Mouse (Mus musculus) cerebellum, adult 18-20 months (tissue): ENCODE measurements around the gene Ftsj3.

Experiments used
- DNase-seq, 2 experiments: peaks; one replicate each; pipeline ENCODE4 v3.0.0; 2021

Ftsj3 gene

DNA sequence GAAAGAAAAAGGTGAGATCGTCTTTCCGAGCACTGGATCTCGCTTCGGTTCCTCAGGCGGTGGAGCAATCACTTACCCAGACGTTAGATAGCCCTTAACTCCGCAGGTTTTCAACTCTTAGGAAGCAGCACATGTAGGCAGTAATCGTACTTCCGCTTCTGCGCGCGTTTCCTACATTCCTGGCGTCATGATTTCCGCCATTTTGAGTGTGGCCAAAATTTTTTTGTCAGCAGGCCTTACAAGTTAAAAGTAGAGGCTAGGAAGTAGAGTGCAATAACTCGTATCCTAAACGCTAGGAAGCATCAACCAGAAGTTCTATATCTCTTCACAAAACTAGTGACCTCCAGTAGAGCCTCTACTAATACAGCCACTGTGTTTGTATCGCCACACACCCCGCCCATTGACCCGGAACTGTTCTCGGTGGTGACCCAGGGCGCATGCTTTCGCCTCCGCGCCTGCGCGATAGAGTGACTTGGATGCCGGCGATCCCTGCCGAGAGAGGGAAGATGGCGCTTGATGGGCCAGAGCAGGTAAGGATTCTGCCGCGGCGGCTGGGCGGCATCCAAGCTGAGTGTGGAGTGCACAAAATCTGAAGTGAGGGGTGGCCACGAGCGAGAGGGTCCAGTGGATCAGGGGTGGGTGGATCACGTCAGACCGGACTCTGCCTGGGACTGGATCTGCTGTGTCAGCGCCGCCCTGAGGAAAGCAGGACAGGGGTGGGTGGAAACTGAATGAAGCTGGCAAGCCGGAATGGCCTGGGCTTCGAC, at the start of gene Ftsj3, which contains the start of gene Psmc5:
TSS of gene Ftsj3 (minus strand) at position 395 of the 767 bp plus-strand sequence.
TSS of gene Psmc5 (plus strand) at position 470 of the 767 bp plus-strand sequence.
- DNase-seq: peak; percentile 98 to 99

DNA sequence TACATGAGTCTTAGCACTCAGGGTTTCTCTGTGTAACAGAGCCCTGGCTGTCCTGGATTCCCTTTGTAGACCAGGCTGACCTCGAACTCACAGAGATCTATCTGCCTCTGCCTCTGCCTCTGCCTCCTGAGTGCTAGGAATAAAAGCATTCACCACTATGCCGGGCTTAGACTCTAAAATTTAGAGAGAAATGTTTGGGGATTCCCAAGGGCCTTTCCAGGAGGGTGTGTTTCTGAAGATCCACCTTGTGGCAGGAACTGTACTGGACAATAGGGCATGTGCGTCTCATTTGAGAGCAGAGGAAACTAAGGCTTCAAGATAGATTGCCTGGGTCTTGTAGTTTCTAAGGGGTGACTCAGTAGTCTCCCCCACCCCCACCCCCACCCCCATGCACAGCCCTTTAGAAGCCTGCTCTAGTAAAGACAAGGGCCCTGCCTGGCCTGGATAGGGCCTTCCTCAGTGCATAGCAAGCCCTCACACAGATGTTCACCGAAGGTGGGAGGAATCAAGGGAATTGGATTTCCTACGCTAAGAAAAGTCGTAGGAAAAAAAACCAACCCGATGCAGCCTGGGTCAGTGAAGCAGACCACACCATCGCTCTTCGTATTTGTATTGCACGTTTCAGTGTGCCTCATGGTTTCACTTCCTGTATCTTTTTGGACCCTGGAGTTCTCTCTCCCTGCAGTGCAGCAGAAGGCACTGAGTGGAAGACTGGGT, 49.6 kb upstream of the Ftsj3 start:
- no peak for DNase-seq

DNA sequence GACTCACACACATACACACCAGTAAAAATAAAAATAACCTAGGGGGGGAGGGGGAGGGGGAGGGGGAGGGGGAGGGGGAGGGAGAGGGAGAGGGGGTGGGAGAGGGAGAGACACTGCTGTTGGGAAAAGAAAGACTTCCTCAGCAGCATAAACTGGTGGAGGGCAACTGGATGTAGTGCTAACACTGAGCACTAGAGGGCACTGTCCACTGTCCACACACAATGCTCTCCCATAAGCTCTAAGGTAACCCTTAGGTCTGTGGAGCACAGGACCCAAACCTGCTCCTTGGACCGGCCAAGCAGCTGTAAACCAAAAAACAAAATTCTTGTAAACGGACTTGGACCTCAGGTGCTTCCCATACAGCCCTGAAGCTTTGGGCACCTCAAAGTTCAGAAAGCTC, 46.8 kb upstream of the Ftsj3 start:
- peak; percentile 66 to 76 for DNase-seq

DNA sequence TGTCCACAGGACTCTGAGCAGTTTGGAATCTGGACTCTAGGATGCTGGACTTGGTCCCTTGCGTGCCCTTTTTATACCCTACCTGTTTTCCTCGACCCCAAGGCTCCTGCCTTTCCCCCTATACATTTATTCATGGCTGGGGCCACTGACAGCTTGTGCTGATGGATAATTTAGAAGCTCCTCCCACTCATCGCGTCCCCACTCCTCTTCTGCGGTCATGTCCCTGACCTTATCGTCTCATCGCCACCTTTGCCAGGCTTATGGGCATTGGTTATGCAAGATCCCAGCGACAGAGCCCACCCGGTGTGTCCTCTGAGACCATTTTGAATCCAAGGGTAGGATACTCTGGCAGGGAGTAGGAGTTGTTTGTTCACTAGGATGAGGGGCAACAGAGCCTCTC, 45.9 kb upstream of the Ftsj3 start, which contains the start of gene Gh:
TSS of gene Gh (minus strand) at position 101 of the 400 bp plus-strand sequence.
- no peak for DNase-seq

DNA sequence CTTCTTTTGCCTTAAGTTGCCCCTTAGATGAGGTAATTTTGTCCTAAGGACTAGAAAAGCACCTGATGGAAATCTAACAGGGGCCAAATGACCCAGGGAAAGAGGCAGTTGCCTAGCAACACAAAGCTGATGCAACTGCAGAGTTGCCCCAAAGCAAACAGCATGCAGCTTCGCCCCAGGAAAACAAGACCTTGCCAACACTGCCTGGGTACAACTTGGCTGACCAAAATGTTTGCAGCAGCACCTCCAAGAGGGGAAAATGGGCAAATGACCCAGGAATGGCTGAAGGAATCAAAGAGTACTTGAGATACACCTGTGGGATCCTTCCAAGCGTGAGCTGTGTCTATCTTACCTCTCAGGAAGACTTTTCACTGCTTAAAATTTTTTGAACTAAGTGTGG, 36.0 kb upstream of the Ftsj3 start:
- peak; percentile 84 to 91 for DNase-seq

DNA sequence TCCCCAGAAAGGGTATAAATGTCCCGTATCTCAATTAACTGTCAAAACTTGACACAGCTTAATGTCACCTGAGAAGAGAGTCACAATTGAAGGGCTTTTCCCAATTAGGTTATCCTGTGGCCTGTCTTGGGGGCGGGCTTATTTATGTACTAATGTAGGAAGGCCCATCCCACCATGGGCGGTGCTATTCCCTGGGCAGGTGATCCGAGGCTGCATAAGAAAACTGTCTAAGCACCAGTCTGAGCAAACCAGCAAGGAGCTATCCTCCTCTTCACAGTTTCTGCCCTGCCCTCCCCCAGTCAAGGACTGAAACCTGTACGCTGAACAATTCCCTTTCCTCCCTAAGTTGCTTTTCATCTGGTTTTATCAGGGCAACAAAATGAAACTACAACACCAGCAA, 34.5 kb upstream of the Ftsj3 start:
- DNase-seq: no peak

DNA sequence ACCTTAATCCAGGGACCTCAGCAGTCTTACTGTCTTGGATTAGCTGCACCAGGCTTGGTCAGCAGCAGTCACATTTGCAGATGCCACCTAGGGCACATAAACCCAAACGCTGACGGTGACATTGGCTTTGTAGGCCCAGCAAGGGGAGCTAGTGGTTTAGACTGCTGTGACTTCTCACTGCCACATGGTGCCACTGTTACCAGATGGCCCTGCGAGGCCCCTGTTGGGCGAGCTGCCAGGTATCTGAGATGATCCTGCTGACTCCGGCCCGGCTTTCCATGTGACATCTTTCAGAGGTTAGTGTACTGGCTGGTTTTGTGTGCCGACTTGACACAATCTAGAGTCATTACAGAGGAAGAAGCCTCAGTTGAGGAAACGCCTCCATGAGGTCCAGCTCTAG, 33.5 kb upstream of the Ftsj3 start:
- peak; percentile 91 to 94 for DNase-seq

DNA sequence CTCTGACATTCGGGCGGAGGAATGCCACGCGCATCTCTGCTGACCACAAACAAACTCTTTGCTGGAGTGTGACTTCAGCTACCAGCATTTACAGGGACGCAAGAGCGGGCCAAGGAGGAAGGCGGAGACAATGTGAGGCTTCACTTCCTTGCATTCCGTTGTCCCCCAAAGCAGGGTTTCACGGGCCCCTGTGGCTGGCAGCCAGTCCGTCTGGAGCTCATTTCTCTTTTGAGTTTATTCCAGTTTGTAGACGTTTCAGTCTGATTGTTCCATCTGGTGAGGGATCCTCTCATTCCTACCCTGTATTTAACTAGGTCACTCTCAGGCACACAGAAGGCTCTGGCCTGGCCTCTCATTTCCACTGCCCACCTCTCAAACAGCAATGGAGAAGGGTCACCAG, 31.1 kb upstream of the Ftsj3 start:
- DNase-seq: peak; percentile 82 to 85

DNA sequence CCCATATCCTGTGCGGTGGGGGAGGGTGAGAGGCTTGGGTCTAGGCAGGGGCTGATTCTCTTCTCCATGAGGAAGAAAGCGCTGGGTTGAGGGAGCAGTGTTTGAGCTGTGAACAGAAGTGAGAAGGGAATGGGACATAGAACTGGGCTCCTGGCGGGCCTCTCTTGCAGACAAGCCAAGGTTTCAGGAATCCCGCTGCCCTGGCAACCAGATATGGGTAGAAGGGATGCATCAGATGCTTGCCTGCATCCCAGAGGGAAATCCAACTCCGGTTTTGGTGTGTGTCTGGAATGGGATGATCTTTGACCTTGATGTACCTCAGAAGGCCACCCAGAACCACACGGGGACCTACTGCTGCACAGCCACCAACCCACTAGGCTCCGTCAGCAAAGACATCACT, 30.3 kb upstream of the Ftsj3 start:
- peak; percentile 49 to 53 for DNase-seq

DNA sequence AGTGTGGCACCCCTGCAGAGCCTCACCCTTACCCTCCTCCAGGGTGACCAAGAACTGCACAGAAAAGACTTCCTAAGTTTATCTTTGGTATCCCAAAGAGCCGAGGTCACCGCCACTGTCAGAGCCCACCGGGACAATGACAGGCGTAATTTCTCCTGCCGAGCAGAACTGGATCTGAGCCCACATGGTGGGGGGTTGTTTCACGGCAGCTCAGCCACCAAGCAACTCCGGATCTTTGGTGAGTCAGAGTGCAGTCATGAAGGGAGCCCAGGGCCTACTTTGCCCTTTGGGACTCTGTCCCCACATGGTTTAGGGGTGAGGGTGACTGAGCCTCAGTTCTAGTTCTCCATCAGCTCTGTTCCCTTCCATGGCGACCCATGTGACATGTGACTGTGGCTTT, 28.2 kb upstream of the Ftsj3 start:
- peak in 1 of 2 experiments; percentile 28 for DNase-seq

DNA sequence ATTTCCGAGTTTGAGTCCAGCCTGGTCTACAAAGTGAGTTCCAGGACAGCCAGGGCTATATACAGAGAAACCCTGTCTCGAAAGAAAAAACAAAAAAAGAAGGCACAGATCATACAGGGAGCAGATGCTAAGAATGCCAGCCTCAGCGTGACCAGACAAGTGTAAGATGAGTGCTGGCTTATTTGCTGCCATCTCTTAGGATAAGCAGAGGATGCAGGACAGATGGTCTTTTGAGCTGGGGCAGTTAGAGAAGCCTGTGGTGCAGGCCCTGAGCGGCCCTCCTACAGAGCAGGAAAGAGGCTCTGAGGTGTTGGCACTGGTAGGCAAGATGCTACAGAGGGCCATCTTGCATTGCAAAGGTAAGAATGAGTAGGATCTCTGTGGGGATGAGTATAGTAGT, 27.5 kb upstream of the Ftsj3 start:
- DNase-seq: peak; percentile 52 to 54

DNA sequence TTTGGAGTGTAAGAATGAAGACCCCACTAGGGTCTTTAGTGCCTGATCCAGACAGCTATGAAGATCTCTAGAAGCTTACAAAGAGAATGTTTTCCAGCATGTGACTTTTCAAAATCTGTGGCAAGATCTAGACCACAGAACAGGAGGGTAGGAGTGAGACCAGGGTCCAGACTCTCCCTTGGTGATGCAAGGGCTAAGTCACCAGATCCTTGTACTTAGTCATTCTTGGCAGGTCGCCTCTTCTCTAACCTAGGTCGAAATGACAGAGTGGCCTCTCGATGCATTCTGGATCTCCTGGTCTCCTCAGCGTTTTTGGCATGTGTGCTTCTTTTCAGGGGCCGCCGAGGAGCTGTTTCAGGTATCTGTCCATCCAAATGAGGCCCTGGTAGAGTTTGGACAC, 26.6 kb upstream of the Ftsj3 start:
- no peak for DNase-seq

DNA sequence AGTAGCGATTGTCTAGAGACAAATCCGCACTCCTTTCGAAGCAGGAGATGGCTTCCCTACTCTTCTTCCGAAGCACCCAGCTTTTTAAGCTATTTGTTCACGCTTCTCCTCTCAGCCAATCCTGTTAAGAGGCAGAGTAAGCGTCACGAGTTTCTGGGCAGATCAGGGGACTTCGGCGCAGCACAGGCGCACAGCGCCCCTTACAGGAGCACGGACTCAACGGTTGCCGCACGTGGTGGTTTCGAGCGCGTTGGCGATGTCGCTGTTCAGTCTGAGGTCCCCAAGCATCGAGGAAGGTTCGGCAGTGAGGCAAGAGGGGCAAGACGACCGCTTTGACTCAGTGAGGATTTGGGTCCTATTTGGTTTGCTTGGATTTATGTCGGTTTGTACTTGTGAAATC, 20.6 kb upstream of the Ftsj3 start, which contains the start of gene Tcam1:
TSS of gene Tcam1 (plus strand) at position 219 of the 400 bp plus-strand sequence.
- peak; percentile 93 to 96 for DNase-seq

DNA sequence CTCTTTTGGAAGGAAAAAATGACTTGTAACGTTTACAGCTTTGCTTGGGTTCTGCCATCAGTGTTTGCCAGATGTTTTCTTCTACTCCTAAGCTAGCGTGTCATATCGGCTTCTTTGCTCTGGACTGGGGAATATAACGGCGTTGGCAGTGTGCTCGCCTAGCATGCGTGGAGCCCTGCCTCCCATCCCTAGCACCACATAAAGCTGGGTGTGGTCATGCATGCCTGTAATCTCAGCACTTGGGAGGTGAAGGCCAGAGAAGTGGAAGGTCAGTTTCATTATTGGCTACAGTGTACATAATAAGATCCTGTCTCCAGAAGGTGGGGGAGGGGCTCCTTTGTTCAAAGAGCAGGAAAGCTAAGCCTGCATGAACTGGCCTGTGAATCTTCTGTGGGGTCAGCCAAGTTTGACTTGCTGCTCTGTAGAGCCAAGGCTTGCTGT, 19.1 kb upstream of the Ftsj3 start:
- DNase-seq: no peak

DNA sequence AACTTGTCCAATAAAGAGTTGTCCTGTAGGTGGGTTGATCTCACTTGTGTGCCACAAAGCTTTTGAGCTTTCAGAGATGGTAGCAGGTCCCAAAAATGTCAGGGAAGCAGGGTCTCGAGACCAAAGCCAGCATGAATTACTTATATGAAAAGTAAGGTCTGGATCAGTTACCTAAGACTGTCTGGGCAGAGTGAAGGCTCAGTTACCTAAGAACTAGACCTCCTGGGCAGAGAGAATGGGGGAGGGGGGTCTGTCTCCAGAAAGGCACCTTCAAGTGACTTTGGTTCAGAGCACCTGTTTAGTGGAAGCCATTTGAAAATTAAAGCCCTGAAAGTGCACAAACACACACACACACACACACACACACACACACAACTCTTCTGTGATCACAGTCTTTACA, 18.5 kb upstream of the Ftsj3 start:
- no peak for DNase-seq

DNA sequence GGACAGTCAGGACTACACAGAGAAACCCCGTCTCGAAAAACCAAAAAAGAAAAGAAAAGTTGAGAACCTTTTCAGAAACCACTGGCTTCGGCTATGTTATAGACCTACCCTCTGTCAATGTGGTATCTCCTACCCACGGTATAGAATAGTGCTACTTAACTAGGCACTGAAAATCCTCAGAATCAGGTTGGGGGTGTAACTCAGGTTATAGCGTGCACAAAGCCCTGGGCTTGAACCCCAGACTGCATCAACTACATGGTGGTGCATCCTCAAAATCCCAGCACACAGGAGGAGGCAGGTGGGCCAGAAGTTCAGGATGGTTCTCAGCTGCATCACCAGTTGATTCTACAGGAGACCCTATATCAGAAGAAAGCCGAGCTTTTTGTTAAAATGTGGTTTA, 17.9 kb upstream of the Ftsj3 start:
- no peak for DNase-seq

DNA sequence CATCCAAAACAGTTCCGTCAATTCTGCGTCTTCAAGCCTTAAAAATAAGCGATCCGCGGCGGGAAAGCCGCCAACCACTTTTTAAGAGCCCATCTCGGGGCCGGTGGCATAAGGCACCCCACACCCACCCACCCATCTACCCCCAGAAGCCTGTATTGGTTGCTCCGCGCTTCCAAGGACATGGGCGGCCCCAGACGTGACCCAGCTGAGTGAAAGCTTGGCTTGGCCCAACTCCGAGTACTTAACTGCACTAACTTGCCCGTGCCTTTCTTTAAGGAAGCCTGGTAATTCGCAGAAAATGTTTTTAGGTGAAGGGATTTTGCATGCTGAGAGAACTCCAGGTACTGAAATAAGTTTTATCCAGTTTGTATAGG, 17.4 kb upstream of the Ftsj3 start:
- no peak for DNase-seq

DNA sequence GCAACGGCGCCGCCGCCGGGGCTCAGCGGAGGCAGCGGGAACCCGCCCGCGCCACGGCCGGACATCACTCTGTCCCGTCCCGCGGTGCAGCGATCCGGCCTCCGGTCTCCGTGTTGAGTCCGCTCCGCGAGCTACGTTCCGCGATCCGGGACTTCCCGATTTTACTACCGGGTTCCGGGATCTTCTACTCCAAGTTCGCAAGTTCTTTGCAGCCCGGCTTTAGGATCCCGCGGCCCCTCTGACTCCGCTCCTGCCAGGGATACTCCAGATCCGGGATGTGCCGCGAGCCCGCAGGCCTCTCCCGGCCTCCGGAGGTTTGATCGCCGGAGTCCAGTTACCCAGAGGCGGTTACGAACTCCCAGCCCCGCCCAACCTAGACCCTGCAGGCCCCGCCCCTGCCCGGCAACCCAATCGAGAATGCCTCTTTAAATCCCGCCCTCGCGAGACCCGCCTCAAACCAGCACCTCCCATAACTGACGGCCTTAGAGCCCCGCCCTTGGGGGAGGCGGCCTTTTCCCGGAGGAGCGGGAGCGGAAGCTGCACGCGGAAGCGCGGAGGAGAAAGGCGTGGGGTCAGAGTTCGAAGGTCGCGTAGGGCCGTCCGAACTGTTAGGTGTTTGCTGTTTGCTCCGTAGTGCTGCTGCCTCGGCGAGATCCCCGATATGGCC, 16.9 kb upstream of the Ftsj3 start, which contains the start of gene Smarcd2:
TSS of gene Smarcd2 (minus strand) at position 329 of the 667 bp plus-strand sequence.
- DNase-seq: peak; percentile 98 to 100

DNA sequence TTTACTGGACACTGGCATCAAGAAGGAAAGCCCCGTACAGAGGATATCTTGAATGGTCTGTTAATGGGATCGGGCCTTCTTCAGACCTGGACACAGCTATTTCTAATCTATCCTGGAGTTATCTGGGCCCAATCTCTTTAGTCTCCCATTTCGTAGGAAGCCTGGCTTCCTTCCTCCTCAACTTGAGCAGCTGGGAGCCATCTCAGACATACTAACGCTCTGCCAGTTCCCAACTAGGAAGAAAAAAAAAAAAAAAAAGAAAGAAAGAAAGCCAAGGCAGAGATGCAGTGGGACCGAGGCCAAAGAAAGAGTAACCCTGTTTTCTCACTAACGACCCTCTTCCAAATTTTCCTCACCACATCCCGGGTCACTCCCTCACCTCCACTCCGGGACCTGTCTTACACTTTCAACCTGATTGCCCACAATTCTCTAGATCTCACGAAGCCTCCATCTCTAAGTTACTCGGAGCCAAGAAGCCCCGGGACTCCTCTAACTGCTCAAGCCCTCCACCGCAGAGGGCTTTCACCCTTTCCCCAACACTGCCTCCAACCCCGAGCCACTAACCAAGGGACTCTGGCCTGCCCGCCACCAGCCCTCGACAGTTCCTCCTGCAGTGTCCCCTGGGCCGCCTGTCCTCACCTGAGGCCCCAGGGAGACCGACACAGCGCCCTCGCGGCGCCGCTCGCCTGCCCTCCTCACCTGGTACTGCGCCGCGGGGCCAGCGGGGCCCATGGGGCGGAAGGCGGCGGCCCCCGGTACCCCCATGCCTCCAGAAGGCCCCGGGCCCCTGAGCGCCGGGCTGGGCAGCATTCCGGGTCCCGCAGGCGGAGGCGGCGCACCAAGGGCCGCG, 16.1 kb upstream of the Ftsj3 start:
- peak in 1 of 2 experiments; percentile 46 for DNase-seq

DNA sequence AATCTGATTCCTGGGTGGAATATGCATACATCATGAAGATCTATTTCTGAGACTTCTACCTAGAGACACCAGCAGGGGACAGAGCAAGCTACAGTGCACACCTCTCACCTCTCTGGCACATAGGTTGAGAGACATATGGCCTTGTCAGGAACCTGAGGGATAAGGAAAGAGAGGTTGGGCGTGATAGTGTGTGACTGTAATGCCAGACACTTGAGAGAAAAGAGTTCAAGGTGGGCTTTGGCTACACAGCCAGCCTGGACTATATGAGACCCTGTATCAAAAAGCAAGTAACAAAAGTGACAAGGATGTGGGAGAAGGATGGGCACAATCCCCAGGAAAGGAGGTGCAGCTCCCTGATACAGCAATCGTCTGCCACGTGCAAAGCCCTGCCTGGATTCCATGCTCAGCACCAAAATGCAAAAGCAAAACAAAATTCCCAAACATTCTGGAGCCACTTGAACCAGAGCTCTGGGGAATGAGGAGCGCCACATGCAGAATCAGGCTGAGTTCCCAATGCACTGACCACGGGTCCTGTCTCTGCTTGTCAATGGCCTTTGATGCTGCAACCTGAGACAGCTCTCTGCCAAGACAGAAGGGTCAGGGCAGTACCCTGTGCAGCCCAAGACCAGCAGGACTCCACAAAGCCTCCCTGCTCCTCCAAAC, 15.4 kb upstream of the Ftsj3 start:
- peak; percentile 58 to 63 for DNase-seq

DNA sequence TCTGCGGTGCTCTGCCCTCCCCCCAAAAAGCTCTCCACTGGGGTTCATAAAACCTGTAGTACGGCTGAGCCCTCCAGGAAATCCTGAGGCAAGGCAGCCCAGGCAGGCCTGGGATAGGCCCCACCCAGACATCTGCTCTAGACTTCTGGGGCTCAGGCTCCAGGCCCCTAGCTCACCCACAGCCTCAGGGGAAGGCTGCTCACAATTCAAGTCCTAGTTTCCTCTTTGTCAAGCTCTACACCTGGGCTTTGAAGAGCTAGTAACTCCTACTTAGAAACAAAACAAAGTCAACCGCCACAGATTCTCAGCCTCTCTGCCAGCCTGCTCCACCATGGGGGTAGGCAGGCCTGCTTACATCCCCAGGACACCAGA, 13.2 kb upstream of the Ftsj3 start:
- peak; percentile 66 to 67 for DNase-seq
